Mouse (Mus musculus): ENCODE results near the gene Mblac1. TPM values are rescaled to one million over a fixed set of nuclear protein-coding genes. Genes with fewer than 3 reads are reported as not detected.

Mblac1 gene
- polyA plus RNA-seq (2017; shearing (Covaris generic)): 1 to 10 TPM; 1.1 to 2.5 TPM

GRCm38 (mm10) chr5:138193771-138194727 lies at the start of gene Mblac1:
TSS of gene Mblac1 (plus strand) at chr5:138194314.

GRCm38 (mm10) chr5:138155443-138155976 lies 38.6 kb upstream of the Mblac1 start, which contains the start of gene Zfp113:
TSS of gene Zfp113 (minus strand) at chr5:138155744.

DNA sequence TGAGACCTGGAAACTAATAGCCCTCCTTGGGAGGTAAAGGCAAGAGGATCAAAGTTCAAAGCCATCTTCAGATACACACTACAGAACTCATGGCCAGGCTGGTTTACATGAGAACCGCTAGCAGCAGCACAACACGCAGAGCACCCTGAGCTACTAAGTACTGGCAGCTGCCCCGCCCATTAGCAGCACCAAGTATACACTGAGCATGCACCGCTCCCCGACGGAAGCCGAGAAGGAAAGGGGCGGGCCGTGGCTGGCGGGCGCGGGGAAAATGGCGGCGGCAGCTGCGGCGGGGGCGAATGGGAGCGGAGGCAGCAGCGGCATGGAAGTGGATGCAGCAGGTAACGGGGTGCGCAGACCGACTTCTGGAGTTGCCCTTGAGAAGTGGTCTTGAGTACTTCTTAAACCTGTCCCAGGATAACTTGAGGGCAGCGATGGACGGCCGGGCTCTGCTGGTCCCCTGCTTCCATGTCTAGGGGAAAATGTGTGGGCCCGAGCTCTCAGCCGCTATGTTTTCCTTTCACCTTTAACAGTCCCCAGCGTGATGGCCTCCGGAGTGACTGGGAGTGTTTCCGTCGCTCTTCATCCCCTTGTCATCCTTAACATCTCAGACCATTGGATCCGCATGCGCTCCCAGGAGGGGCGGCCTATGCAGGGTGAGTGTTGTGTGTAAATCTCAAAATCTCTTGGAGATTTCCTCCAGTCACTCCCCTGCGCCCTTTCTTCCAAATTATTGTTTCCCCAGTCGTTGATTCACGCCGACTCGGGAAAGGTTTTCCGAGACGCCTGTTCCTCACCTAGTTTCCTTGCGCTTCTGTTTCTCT lies 33.1 kb upstream of the Mblac1 start, which contains the start of gene Cops6:
TSS of gene Cops6 (plus strand) at position 230 of the 824 bp plus-strand sequence.

DNA sequence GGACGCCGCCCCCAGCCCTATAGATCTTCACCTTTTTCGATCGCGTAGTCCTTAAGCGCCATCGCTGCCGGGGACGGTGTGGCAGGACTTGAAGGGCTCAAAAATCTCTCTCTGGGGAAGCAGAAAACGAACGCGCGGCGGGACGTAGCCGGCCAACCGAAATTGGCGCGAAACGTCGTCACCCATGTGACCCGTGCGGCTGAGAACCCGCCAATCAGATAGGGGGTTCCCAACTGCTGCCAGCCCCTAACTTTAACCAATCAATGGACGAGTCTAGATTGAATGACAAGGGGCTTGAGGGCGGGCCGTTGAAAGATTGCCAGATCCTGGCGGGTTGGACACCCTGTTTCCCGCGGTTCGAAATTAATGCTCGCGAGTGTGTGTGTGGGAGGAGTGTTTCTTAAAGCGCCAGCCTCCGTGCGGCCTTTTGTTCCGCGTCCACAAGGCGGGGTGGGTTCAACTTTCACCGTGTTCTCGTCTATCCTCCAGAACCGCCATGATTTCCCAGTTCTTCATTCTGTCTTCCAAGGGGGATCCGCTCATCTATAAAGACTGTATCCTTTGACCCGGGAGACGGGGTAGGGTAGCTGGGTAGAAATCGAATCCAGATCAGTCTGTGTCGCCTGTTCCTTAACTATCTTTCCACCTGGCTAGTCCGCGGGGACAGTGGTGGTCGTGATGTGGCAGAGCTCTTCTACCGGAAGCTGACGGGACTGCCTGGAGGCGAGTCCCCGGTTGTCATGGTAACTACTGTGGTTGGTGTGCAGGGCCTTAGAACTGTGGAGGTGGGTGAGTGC lies 22.2 kb upstream of the Mblac1 start, which contains the start of the genes Ap4m1 and Mcm7:
TSS of gene Ap4m1 (plus strand) at position 308 of the 797 bp plus-strand sequence.
TSS of gene Mcm7 (minus strand) at position 728 of the 797 bp plus-strand sequence.

GRCm38 (mm10) chr5:138186950-138187638 lies 7.0 kb upstream of the Mblac1 start, which contains the start of the genes Taf6 and Cnpy4:
TSS of gene Taf6 (minus strand) at chr5:138187451.
TSS of gene Cnpy4 (plus strand) at chr5:138187485.

DNA sequence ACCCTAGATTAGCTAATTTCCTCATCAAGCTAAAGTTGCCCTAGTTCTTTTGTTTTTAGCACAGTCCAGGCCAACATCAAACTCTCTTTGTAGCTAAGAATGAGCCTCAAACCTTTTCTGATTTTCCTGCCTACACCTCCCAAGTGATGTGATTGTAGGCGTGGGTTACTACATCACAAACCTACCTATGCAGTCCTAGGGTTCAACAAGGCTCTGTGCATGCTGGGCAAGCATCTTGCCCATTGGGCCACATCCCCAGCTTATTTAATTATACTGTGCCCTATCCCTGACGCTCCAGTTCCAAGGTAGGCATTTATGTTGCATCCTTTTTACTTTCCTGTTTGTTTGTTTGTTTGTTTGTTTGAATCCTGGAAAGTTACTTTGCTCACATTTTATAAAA lies 31.6 kb downstream of the Mblac1 start, which contains the start of gene Nxpe5:
TSS of gene Nxpe5 (plus strand) at position 199 of the 400 bp plus-strand sequence.

Other genes starting within 250 kb of the Mblac1 start
- under 1 TPM in 1 of 2 experiments, not detected in 1; 0.06 TPM for gene Gjc3, start 231.2 kb upstream of the Mblac1 start, polyA plus RNA-seq (2017; shearing (Covaris generic))
- gene Azgp1, start 212.8 kb upstream of the Mblac1 start, polyA plus RNA-seq (2017; shearing (Covaris generic)): not detected
- gene Smok3a, start 173.1 kb upstream of the Mblac1 start, polyA plus RNA-seq (2017; shearing (Covaris generic)): under 1 TPM in 1 of 2 experiments, not detected in 1; 0.10 TPM
- under 1 TPM in 1 of 2 experiments, not detected in 1; 0.50 TPM for gene Smok3b, start 172.9 kb upstream of the Mblac1 start, polyA plus RNA-seq (2017; shearing (Covaris generic))
- gene Smok3c, start 141.1 kb upstream of the Mblac1 start, polyA plus RNA-seq (2017; shearing (Covaris generic)): under 1 TPM in 1 of 2 experiments, not detected in 1; 0.20 TPM
- gene Zkscan1, start 109.2 kb upstream of the Mblac1 start, polyA plus RNA-seq (2017; shearing (Covaris generic)): 10 to 100 TPM; 13.7 to 15.0 TPM
- gene Zscan21, start 77.4 kb upstream of the Mblac1 start, polyA plus RNA-seq (2017; shearing (Covaris generic)): 10 to 100 TPM; 25.9 to 26.6 TPM
- gene Zfp113, start 38.6 kb upstream of the Mblac1 start, polyA plus RNA-seq (2017; shearing (Covaris generic)): 10 to 100 TPM; 13.8 to 18.1 TPM
- 100 to 1,000 TPM; 201 to 238 TPM for gene Cops6, start 33.2 kb upstream of the Mblac1 start, polyA plus RNA-seq (2017; shearing (Covaris generic))
- gene Ap4m1, start 22.3 kb upstream of the Mblac1 start, polyA plus RNA-seq (2017; shearing (Covaris generic)): 10 to 100 TPM in 1 of 2 experiments, 1 to 10 TPM in 1; 4.1 to 11.6 TPM
- 10 to 100 TPM; 79.6 to 79.8 TPM for gene Mcm7, start 21.9 kb upstream of the Mblac1 start, polyA plus RNA-seq (2017; shearing (Covaris generic))
- gene Taf6, start 6.9 kb upstream of the Mblac1 start, polyA plus RNA-seq (2017; shearing (Covaris generic)): 10 to 100 TPM; 34.4 to 42.4 TPM
- gene Cnpy4, start 6.8 kb upstream of the Mblac1 start, polyA plus RNA-seq (2017; shearing (Covaris generic)): 10 to 100 TPM; 13.7 to 14.6 TPM
- gene Nxpe5, start 31.6 kb downstream of the Mblac1 start, polyA plus RNA-seq (2017; shearing (Covaris generic)): under 1 TPM; 0.06 to 0.86 TPM
- gene Lamtor4, start 61.2 kb downstream of the Mblac1 start, polyA plus RNA-seq (2017; shearing (Covaris generic)): 100 to 1,000 TPM in 1 of 2 experiments, 10 to 100 TPM in 1; 81.7 to 117 TPM
- 10 to 100 TPM; 20.7 to 48.2 TPM for gene BC037034, start 69.7 kb downstream of the Mblac1 start, polyA plus RNA-seq (2017; shearing (Covaris generic))
- under 1 TPM; 0.28 to 0.37 TPM for gene Gal3st4, start 78.5 kb downstream of the Mblac1 start, polyA plus RNA-seq (2017; shearing (Covaris generic))
- under 1 TPM in 1 of 2 experiments, not detected in 1; 0.28 TPM for gene Gm43720, start 85.6 kb downstream of the Mblac1 start, polyA plus RNA-seq (2017; shearing (Covaris generic))
- gene Gpc2, start 85.7 kb downstream of the Mblac1 start, polyA plus RNA-seq (2017; shearing (Covaris generic)): 1 to 10 TPM in 1 of 2 experiments, under 1 TPM in 1; 0.82 to 1.3 TPM
- 1 to 10 TPM in 1 of 2 experiments, under 1 TPM in 1; 0.85 to 3.1 TPM for gene Stag3, start 85.9 kb downstream of the Mblac1 start, polyA plus RNA-seq (2017; shearing (Covaris generic))
- gene Pvrig, start 147.6 kb downstream of the Mblac1 start, polyA plus RNA-seq (2017; shearing (Covaris generic)): 10 to 100 TPM in 1 of 2 experiments, 1 to 10 TPM in 1; 2.5 to 37.9 TPM
- gene Zfp157, start 247.2 kb downstream of the Mblac1 start, polyA plus RNA-seq (2017; shearing (Covaris generic)): 10 to 100 TPM; 13.4 to 24.2 TPM

All from activated CD4-positive, CD25-positive, alpha-beta regulatory T cell (primary cell).